Mouse (Mus musculus) gastrocnemius, postnatal 25 days (tissue): ENCODE measurements around the gene Chmp4b. TPM values are rescaled to one million over a fixed set of nuclear protein-coding genes. Genes with fewer than 3 reads are reported as not detected.

Experiments
- DNase-seq: peaks from one replicate; pipeline ENCODE4 v3.0.0; 2022
- total RNA-seq, 2 experiments: library from RNA; stranded (reverse); gene quantifications; 1 replicate in 1 of 2; 2 replicates in 1 of 2; pipeline ENCODE4 v1.2.3; 2021

Gene Chmp4b
- total RNA-seq, 2 experiments from 2014 or later: 102 TPM

DNA sequence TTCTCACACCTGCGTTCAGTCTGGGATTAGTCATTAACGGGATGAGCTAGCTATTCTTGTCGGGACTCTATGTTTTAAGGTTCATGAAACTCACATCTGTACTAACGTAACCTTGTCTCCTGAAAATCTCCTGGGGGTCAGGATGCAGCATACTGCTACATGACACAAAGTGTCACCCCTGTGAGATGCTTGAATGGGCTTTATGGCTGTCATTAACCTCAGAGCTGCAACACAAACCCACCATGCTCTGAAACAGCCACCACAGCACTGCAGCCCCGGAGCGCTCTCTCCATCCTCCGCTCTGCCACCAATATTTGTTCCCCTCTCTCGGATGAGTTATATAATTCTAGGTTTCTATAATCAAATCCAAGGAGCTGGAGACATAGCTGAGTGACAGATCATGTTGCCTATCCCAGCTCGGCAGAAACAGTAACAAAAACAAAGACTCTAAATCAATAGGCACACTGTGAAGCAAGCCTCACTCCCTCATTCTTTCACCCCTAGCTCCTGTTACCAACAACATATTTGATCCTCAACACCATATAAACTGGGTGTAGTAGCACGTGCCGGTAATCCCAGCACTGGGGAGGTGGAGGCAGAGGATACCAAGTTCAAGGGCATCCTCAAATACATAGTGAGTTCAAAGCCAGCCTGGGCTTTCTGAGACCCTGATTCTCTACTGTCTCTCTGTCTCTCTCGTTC is 67.5 kb downstream of the Chmp4b start:
- no peak for DNase-seq

- DNase-seq: no peak
These were observed 68.8 kb downstream of the Chmp4b start for GRCm38 (mm10) chr2:154720315-154720714.

- no peak for DNase-seq
These were observed 72.0 kb downstream of the Chmp4b start for GRCm38 (mm10) chr2:154723473-154723872.

GRCm38 (mm10) chr2:154729737-154730136 is 78.2 kb downstream of the Chmp4b start:
- DNase-seq: no peak

GRCm38 (mm10) chr2:154730841-154731240 is 79.3 kb downstream of the Chmp4b start:
- DNase-seq: no peak

DNA sequence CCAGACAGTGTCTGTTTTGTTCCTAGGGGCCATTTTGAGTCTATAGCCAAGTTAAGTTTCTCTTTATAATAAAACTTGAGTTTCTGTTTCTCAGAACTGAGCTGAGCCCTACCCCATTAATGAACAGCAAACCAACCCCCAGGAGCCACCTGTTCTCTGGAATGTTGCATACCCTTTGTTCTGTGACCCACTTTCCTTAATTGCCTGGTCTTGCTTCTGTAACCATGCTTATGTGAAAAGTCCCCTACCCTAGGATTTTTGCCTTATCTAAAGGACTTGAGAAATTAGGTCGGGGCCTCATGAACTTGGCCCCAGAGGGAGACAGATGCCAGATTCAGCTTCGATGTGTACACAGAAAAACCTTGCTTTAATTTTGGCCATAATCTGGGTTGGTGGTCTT is 80.4 kb downstream of the Chmp4b start:
- no peak for DNase-seq

GRCm38 (mm10) chr2:154732503-154733141 is 81.1 kb downstream of the Chmp4b start:
- no peak for DNase-seq

GRCm38 (mm10) chr2:154734977-154735376 is 83.5 kb downstream of the Chmp4b start:
- no peak for DNase-seq

DNA sequence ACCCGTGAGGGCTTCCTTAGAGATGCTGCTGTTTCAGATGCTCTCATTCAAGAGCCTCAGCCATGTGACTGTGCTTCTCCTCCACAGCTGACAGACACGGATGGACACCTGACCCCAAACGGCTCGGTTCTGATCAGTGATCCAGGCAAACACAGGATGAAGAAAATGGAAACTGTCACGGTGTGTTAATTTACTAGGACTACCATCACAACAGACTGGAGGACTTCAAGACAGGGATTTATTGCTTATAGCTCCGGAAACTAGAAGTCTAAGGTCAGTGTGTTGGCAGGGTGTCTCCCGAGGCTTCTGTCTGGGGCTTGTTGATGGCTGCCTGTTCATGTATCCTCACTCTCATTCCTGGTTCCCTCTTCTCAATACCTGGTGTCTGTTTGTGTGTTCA is 83.9 kb downstream of the Chmp4b start:
- DNase-seq: no peak

DNA sequence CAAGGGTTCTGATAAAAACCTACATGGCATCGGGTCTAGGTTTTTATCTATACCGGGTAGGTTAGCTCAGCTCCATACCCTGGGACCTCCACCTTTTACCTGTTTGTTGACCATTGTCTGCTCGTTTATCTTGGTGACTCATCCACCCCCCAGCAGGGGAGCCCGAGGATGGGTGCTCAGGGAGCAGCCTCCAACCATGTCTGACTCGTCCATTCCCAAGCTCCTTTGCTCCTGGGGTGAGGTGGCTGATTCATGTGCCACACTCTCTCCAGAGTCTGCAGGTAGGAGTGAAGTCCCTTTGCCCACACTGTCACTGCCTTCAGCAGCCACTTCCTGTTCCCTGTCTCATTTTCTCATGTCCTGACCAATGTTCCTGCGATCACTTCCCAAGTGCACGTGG is 84.5 kb downstream of the Chmp4b start:
- no peak for DNase-seq

GRCm38 (mm10) chr2:154738621-154739020 is 87.1 kb downstream of the Chmp4b start:
- DNase-seq: peak; percentile 41

GRCm38 (mm10) chr2:154742911-154743819 is 91.7 kb downstream of the Chmp4b start:
- DNase-seq: no peak

DNA sequence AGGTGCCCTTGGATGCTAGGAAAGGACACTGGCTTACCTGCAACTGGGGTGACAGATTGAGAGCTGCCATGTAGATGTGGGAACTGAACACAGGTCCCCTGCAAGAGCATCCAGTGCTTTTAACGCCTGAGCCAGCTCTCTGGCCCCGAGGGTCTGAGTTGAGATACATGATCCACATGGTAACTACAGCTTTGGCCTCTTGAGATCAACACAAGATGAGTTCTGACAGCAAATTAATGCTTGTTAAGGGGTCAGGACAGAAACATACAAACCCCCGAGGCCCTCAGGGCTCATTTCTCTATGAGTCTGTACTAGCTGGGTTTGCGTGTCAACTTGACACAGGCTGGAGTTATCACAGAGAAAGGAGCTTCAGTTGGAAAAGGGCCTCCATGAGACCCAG is 92.4 kb downstream of the Chmp4b start:
- no peak for DNase-seq

Other genes starting within 250 kb of the Chmp4b start
- gene Snta1, start 243.6 kb upstream of the Chmp4b start, total RNA-seq: 100 to 1,000 TPM; 190 to 200 TPM
- 10 to 100 TPM in 1 of 2 experiments, 1 to 10 TPM in 1; 9.9 to 10.7 TPM for gene Cbfa2t2, start 215.2 kb upstream of the Chmp4b start, total RNA-seq
- gene 1700003F12Rik, start 104.6 kb upstream of the Chmp4b start, total RNA-seq: not detected
- gene Actl10, start 99.9 kb upstream of the Chmp4b start, total RNA-seq: not detected
- gene Necab3, start 92.8 kb upstream of the Chmp4b start, total RNA-seq: 1 to 10 TPM in 1 of 2 experiments, under 1 TPM in 1; 0.69 to 1.4 TPM
- 1 to 10 TPM in 1 of 2 experiments, under 1 TPM in 1; 0.87 to 1.8 TPM for gene E2f1, start 81.8 kb upstream of the Chmp4b start, total RNA-seq
- 10 to 100 TPM; 12.6 to 14.9 TPM for gene Pxmp4, start 48.0 kb upstream of the Chmp4b start, total RNA-seq
- gene Zfp341, start 38.4 kb upstream of the Chmp4b start, total RNA-seq: 1 to 10 TPM; 2.2 to 2.5 TPM
- gene 4930519P11Rik, start 38.3 kb upstream of the Chmp4b start, total RNA-seq: not detected
- gene Gm14214, start 118.3 kb downstream of the Chmp4b start, total RNA-seq: not detected
- gene Raly, start 139.4 kb downstream of the Chmp4b start, total RNA-seq: 10 to 100 TPM; 64.6 to 69.4 TPM
- not detected for gene a, start 139.7 kb downstream of the Chmp4b start, total RNA-seq
- gene Eif2s2, start 241.2 kb downstream of the Chmp4b start, total RNA-seq: 100 to 1,000 TPM in 1 of 2 experiments, 10 to 100 TPM in 1; 95.7 to 102 TPM